Mouse (Mus musculus) cerebellum, adult 9-10 months (tissue): Measurements from ENCODE around the gene Stx6.
A peak's percentile ranks its signal among the peaks of the same experiment; 100 is the strongest.
"Not testable (repeated sequence)": the region's sequence is repeated elsewhere in the genome, so short reads cannot be mapped to it uniquely, and the experiment has no call there.

Source experiments
- DNase-seq: peaks from one replicate; pipeline ENCODE4 v3.0.0; 2022

Stx6 gene

GRCm38 (mm10) chr1:155169935-155170334, 11.4 kb downstream of the Stx6 start:
- no peak for DNase-seq

GRCm38 (mm10) chr1:155172895-155173643, 14.6 kb downstream of the Stx6 start:
- DNase-seq: no peak

GRCm38 (mm10) chr1:155173644-155174016, 15.1 kb downstream of the Stx6 start:
- DNase-seq: not testable (repeated sequence)

GRCm38 (mm10) chr1:155174424-155174823, 15.9 kb downstream of the Stx6 start:
- no peak for DNase-seq

GRCm38 (mm10) chr1:155178192-155178924, 19.8 kb downstream of the Stx6 start:
- no peak for DNase-seq

- no peak for DNase-seq
Observed at GRCm38 (mm10) chr1:155184191-155184590, 25.7 kb downstream of the Stx6 start.

GRCm38 (mm10) chr1:155188656-155189055, 30.1 kb downstream of the Stx6 start:
- DNase-seq: no peak

GRCm38 (mm10) chr1:155191219-155191618, 32.7 kb downstream of the Stx6 start:
- no peak for DNase-seq

- DNase-seq: peak; percentile 77
Observed at GRCm38 (mm10) chr1:155191671-155192070, 33.2 kb downstream of the Stx6 start.

- DNase-seq: peak; percentile 75
Observed at GRCm38 (mm10) chr1:155192805-155193368, 34.4 kb downstream of the Stx6 start.

GRCm38 (mm10) chr1:155196691-155197090, 38.2 kb downstream of the Stx6 start:
- DNase-seq: no peak

GRCm38 (mm10) chr1:155199522-155199921, 41.0 kb downstream of the Stx6 start:
- DNase-seq: no peak

- no peak for DNase-seq
Observed at GRCm38 (mm10) chr1:155200967-155201366, 42.5 kb downstream of the Stx6 start.

GRCm38 (mm10) chr1:155201373-155201879, 42.9 kb downstream of the Stx6 start:
- DNase-seq: no peak

GRCm38 (mm10) chr1:155201914-155202313, 43.4 kb downstream of the Stx6 start:
- no peak for DNase-seq

- DNase-seq: no peak
Observed at GRCm38 (mm10) chr1:155202472-155202871, 44.0 kb downstream of the Stx6 start.

GRCm38 (mm10) chr1:155203101-155203500, 44.6 kb downstream of the Stx6 start:
- no peak for DNase-seq

- no peak for DNase-seq
Observed at GRCm38 (mm10) chr1:155203954-155204353, 45.4 kb downstream of the Stx6 start.

- peak; percentile 82 for DNase-seq
Observed at GRCm38 (mm10) chr1:155204560-155205162, 46.1 kb downstream of the Stx6 start.

- DNase-seq: peak; percentile 31
Observed at GRCm38 (mm10) chr1:155205311-155205710, 46.8 kb downstream of the Stx6 start.

GRCm38 (mm10) chr1:155205822-155206660, 47.5 kb downstream of the Stx6 start:
- DNase-seq: no peak

GRCm38 (mm10) chr1:155207859-155208258, 49.3 kb downstream of the Stx6 start:
- DNase-seq: no peak
